Mouse (Mus musculus): ENCODE results near the gene Psg20. TPM values are rescaled to one million over a fixed set of nuclear protein-coding genes. Genes with fewer than 3 reads are reported as not detected.

The Psg20 gene
- polyA plus RNA-seq, 1 experiment from 2014 or later, result not detected

Other genes starting within 250 kb of the Psg20 start
- not detected in 2 replicates for gene Psg26, start 202.0 kb downstream of the Psg20 start, polyA plus RNA-seq (2015; fragmentation: Nextera tagmentation; extraction: Ambion mirVana)
- not detected in 2 replicates for gene Psg25, start 153.9 kb downstream of the Psg20 start, polyA plus RNA-seq (2015; fragmentation: Nextera tagmentation; extraction: Ambion mirVana)
- gene Psg27, start 118.9 kb downstream of the Psg20 start, polyA plus RNA-seq (2015; fragmentation: Nextera tagmentation; extraction: Ambion mirVana), result not detected in 2 replicates
- gene Psg23, start 69.7 kb downstream of the Psg20 start, polyA plus RNA-seq (2015; fragmentation: Nextera tagmentation; extraction: Ambion mirVana), result not detected in 2 replicates
- not detected in 2 replicates for gene Psg21, start 29.5 kb downstream of the Psg20 start, polyA plus RNA-seq (2015; fragmentation: Nextera tagmentation; extraction: Ambion mirVana)
- not detected in 2 replicates for gene Psg22, start 31.9 kb upstream of the Psg20 start, polyA plus RNA-seq (2015; fragmentation: Nextera tagmentation; extraction: Ambion mirVana)
- gene Psg19, start 112.3 kb upstream of the Psg20 start, polyA plus RNA-seq (2015; fragmentation: Nextera tagmentation; extraction: Ambion mirVana), result not detected in 2 replicates
- 0.06 and 0.08 TPM in 2 replicates for gene Psg17, start 135.4 kb upstream of the Psg20 start, polyA plus RNA-seq (2015; fragmentation: Nextera tagmentation; extraction: Ambion mirVana)
- 1.3 and 1.4 TPM in 2 replicates for gene Mill2, start 153.8 kb upstream of the Psg20 start, polyA plus RNA-seq (2015; fragmentation: Nextera tagmentation; extraction: Ambion mirVana)
- gene Pglyrp1, start 185.1 kb upstream of the Psg20 start, polyA plus RNA-seq (2015; fragmentation: Nextera tagmentation; extraction: Ambion mirVana), result 103 and 110 TPM in 2 replicates
- gene Ccdc61, start 224.2 kb upstream of the Psg20 start, polyA plus RNA-seq (2015; fragmentation: Nextera tagmentation; extraction: Ambion mirVana), result 15.4 and 19.1 TPM in 2 replicates
- gene Nova2, start 239.7 kb upstream of the Psg20 start, polyA plus RNA-seq (2015; fragmentation: Nextera tagmentation; extraction: Ambion mirVana), result 0.18 and 0.22 TPM in 2 replicates